Comparison of ENCODE assay signal across 11 mouse cellular contexts in genomic region chr12:79975050-79975449, GRCm38 (mm10).
DNase-seq lines count a peak whose midpoint lies in the region; ATAC-seq and TF ChIP-seq lines count a peak whose summit lies in the region.
"Had no signal": no experiment of that assay in that cellular context is flagged by ENCODE, and none has a peak within 500 bp of the region (broad histone marks: within the 10 kb centered on the region; RNA-seq: fewer than 3 reads in every experiment).

No protein-coding gene starts in this region.

- ATAC-seq in forebrain, embryonic 11.5 days (replicated peaks; ENCODE audit: low FRiP score): no peak
- no peak for ATAC-seq in kidney, postnatal 0 days (replicated peaks; ENCODE audit: low FRiP score, low read depth)
- ATAC-seq in hindbrain, embryonic 12.5 days (ENCODE audit: low FRiP score): no peak
- ATAC-seq: forebrain, embryonic 15.5 days had no signal

- H3K36me3 ChIP-seq in forebrain, embryonic 10.5 days (replicated peaks): no peaks in the 10 kb centered on the region
- no peaks in the 10 kb centered on the region for H3K36me3 ChIP-seq in forebrain, embryonic 11.5 days (ENCODE audit: control insufficient read depth, insufficient read depth, low read length)
- no peaks in the 10 kb centered on the region for H3K36me3 ChIP-seq in kidney, postnatal 0 days (ENCODE audit: insufficient read depth, low read length)
- H3K36me3 ChIP-seq in hindbrain, embryonic 12.5 days: no peaks in the 10 kb centered on the region
- H3K36me3 ChIP-seq: forebrain, embryonic 15.5 days had no signal

- H3K4me2 ChIP-seq in forebrain, embryonic 11.5 days (ENCODE audit: low read depth, low read length, severe bottlenecking): no peak overlapping the region
- H3K4me2 ChIP-seq in kidney, postnatal 0 days (ENCODE audit: low read length): no peak overlapping the region
- H3K4me2 ChIP-seq in hindbrain, embryonic 12.5 days (replicated peaks): no peak overlapping the region
- H3K4me2 ChIP-seq: forebrain, embryonic 15.5 days had no signal

- DNase-seq in forebrain, embryonic 10.5 days (ENCODE audit: extremely low spot score, low spot score): no peak
- no peak for DNase-seq in forebrain, embryonic 11.5 days (ENCODE audit: low spot score)
- DNase-seq in kidney, postnatal 0 days (ENCODE audit: low spot score): no peak
- no peak for DNase-seq in kidney, adult 9 months
- peak; percentile 48 for DNase-seq in neural tube, embryonic 10.5 days (ENCODE audit: extremely low spot score, low spot score)
- DNase-seq in embryo, embryonic 9.5 days (ENCODE audit: extremely low spot score): no peak
- DNase-seq in gastrocnemius, postnatal 14 days: no peak
- DNase-seq: cerebellum, adult 9-10 months; midbrain, embryonic 14.5 days had no signal

- intact Hi-C loops in gastrocnemius, postnatal 14 days (cut with DNase I; ENCODE audit: low total_unique reads): no loop called here

- no peak overlapping the region for H3K9ac ChIP-seq in forebrain, embryonic 11.5 days (ENCODE audit: low read length)
- no peak overlapping the region for H3K9ac ChIP-seq in kidney, postnatal 0 days (ENCODE audit: low read depth, low read length)
- no peak overlapping the region for H3K9ac ChIP-seq in hindbrain, embryonic 12.5 days
- H3K9ac ChIP-seq: forebrain, embryonic 15.5 days had no signal

- WGBS in forebrain, embryonic 10.5 days: 79% methylated on average over 6 of the region's 6 CpGs
- 81% methylated on average over 6 of the region's 6 CpGs for WGBS in forebrain, embryonic 11.5 days
- 65% methylated on average over 6 of the region's 6 CpGs for WGBS in kidney, postnatal 0 days
- 70% methylated on average over 6 of the region's 6 CpGs for WGBS in hindbrain, embryonic 12.5 days

- H3K9me3 ChIP-seq in forebrain, embryonic 10.5 days: no peaks in the 10 kb centered on the region; the same call in 1 of the 2 replicates
- no peaks in the 10 kb centered on the region for H3K9me3 ChIP-seq in forebrain, embryonic 11.5 days (ENCODE audit: control insufficient read depth, low read length)
- no peaks in the 10 kb centered on the region for H3K9me3 ChIP-seq in kidney, postnatal 0 days (replicated peaks; ENCODE audit: low read length)
- no peaks in the 10 kb centered on the region for H3K9me3 ChIP-seq in hindbrain, embryonic 12.5 days (replicated peaks)
- H3K9me3 ChIP-seq: forebrain, embryonic 15.5 days had no signal

- no peaks in the 10 kb centered on the region for H3K27me3 ChIP-seq in forebrain, embryonic 10.5 days (ENCODE audit: poor library complexity, severe bottlenecking)
- no peaks in the 10 kb centered on the region for H3K27me3 ChIP-seq in forebrain, embryonic 11.5 days (ENCODE audit: control insufficient read depth, insufficient read depth, low read length)
- H3K27me3 ChIP-seq in kidney, postnatal 0 days (ENCODE audit: insufficient read depth, low read length): no peaks in the 10 kb centered on the region
- no peaks in the 10 kb centered on the region for H3K27me3 ChIP-seq in hindbrain, embryonic 12.5 days
- H3K27me3 ChIP-seq: forebrain, embryonic 15.5 days had no signal

- peaks cover 51% of the 10 kb centered on the region for H3K4me1 ChIP-seq in forebrain, embryonic 10.5 days
- peaks cover 6% of the 10 kb centered on the region for H3K4me1 ChIP-seq in forebrain, embryonic 11.5 days (replicated peaks; ENCODE audit: control insufficient read depth, insufficient read depth, low read length)
- peaks cover 31% of the 10 kb centered on the region for H3K4me1 ChIP-seq in kidney, postnatal 0 days (replicated peaks; ENCODE audit: insufficient read depth, low read length)
- H3K4me1 ChIP-seq in hindbrain, embryonic 12.5 days: peaks cover 30% of the 10 kb centered on the region

- H3K4me3 ChIP-seq in forebrain, embryonic 10.5 days: no peak overlapping the region
- H3K4me3 ChIP-seq in forebrain, embryonic 11.5 days (ENCODE audit: low read depth, low read length): no peak overlapping the region
- H3K4me3 ChIP-seq in kidney, postnatal 0 days (replicated peaks; ENCODE audit: low read depth, low read length): no peak overlapping the region
- no peak overlapping the region for H3K4me3 ChIP-seq in hindbrain, embryonic 12.5 days
- H3K4me3 ChIP-seq: forebrain, embryonic 15.5 days had no signal

- no peak for TF ChIP-seq CTCF in kidney, postnatal 0 days (IDR thresholded peaks at IDR 0.05; ENCODE audit: low read depth)

- peak overlapping the region; percentile 78 for H3K27ac ChIP-seq in forebrain, embryonic 10.5 days
- no peak overlapping the region for H3K27ac ChIP-seq in forebrain, embryonic 11.5 days (ENCODE audit: low read depth, low read length)
- H3K27ac ChIP-seq in kidney, postnatal 0 days: peak overlapping the region; percentile 77
- H3K27ac ChIP-seq in hindbrain, embryonic 12.5 days: peak overlapping the region; percentile 18; the same call in 1 of the 2 replicates
- H3K27ac ChIP-seq: forebrain, embryonic 15.5 days had no signal
